Comparison of ENCODE assay signal across 27 mouse cellular contexts in the genomic region with DNA sequence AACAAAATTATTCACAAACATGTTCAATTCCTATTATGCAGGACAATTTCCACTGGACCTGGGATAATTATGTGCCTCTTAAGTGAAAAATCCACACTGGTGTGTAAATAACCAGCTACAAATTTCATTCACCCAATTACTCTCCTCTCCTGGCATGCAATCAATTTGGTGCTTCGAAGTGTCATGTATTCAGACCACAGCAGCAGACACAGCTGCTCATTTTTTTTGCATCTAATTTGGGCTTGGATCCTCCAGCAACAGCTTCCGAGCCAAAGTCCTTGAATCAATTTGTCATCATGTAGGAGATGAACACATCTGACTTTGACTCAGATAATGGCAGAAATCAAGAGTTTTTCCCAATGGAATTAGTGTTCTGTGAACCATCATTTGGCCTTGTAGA.
DNase-seq lines count a peak whose midpoint lies in the region; ATAC-seq and TF ChIP-seq lines count a peak whose summit lies in the region.
"Had no signal": no experiment of that assay in that cellular context is flagged by ENCODE, and none has a peak within 500 bp of the region (broad histone marks: within the 10 kb centered on the region; RNA-seq: fewer than 3 reads in every experiment).

No protein-coding gene starts in this region.

- TF ChIP-seq EP300 in stomach, postnatal 0 days (optimal IDR thresholded peaks at IDR 0.05): no peak

- H3K9ac ChIP-seq in forebrain, postnatal 0 days: no peak overlapping the region
- H3K9ac ChIP-seq in forebrain, embryonic 15.5 days (replicated peaks): no peak overlapping the region
- H3K9ac ChIP-seq in midbrain, embryonic 11.5 days (ENCODE audit: low read length): no peak overlapping the region
- H3K9ac ChIP-seq in stomach, postnatal 0 days (ENCODE audit: low read length): no peak overlapping the region
- H3K9ac ChIP-seq: hindbrain, embryonic 15.5 days; limb, embryonic 13.5 days had no signal

- no peaks in the 10 kb centered on the region for H3K9me3 ChIP-seq in forebrain, postnatal 0 days (ENCODE audit: low read length)
- no peaks in the 10 kb centered on the region for H3K9me3 ChIP-seq in forebrain, embryonic 15.5 days
- no peaks in the 10 kb centered on the region for H3K9me3 ChIP-seq in midbrain, embryonic 11.5 days (ENCODE audit: control insufficient read depth, low read length)
- H3K9me3 ChIP-seq in midbrain, embryonic 10.5 days (replicated peaks): no peaks in the 10 kb centered on the region
- H3K9me3 ChIP-seq in stomach, postnatal 0 days (ENCODE audit: control insufficient read depth, low read length): no peaks in the 10 kb centered on the region
- H3K9me3 ChIP-seq: forebrain, embryonic 10.5 days; hindbrain, embryonic 15.5 days; limb, embryonic 13.5 days had no signal

- no peak overlapping the region for H3K4me3 ChIP-seq in forebrain, postnatal 0 days (ENCODE audit: low read depth, low read length)
- no peak overlapping the region for H3K4me3 ChIP-seq in forebrain, embryonic 15.5 days
- no peak overlapping the region for H3K4me3 ChIP-seq in midbrain, embryonic 11.5 days (ENCODE audit: low read depth, low read length)
- no peak overlapping the region for H3K4me3 ChIP-seq in midbrain, embryonic 10.5 days
- H3K4me3 ChIP-seq in C2C12 (ENCODE audit: insufficient read depth, poor library complexity, severe bottlenecking): no peak overlapping the region
- no peak overlapping the region for H3K4me3 ChIP-seq in stomach, postnatal 0 days (ENCODE audit: low read depth, low read length)
- H3K4me3 ChIP-seq: forebrain, embryonic 10.5 days; hindbrain, embryonic 15.5 days; limb, embryonic 13.5 days had no signal

- H3K27me3 ChIP-seq in forebrain, postnatal 0 days (ENCODE audit: insufficient read depth, low read length): no peaks in the 10 kb centered on the region
- H3K27me3 ChIP-seq in forebrain, embryonic 15.5 days: no peaks in the 10 kb centered on the region
- no peaks in the 10 kb centered on the region for H3K27me3 ChIP-seq in midbrain, embryonic 11.5 days (ENCODE audit: control insufficient read depth, insufficient read depth, low read length)
- H3K27me3 ChIP-seq in midbrain, embryonic 10.5 days (ENCODE audit: low read depth, poor library complexity, severe bottlenecking): no peaks in the 10 kb centered on the region
- H3K27me3 ChIP-seq in C2C12 (ENCODE audit: control insufficient read depth, insufficient read depth, insufficient read length): no peaks in the 10 kb centered on the region
- no peaks in the 10 kb centered on the region for H3K27me3 ChIP-seq in stomach, postnatal 0 days (ENCODE audit: control insufficient read depth, insufficient read depth, low read length)
- H3K27me3 ChIP-seq: CH12.LX; hindbrain, embryonic 15.5 days; limb, embryonic 13.5 days; Patski had no signal

- H3K36me3 ChIP-seq in forebrain, postnatal 0 days (ENCODE audit: insufficient read depth): no peaks in the 10 kb centered on the region
- no peaks in the 10 kb centered on the region for H3K36me3 ChIP-seq in forebrain, embryonic 15.5 days
- no peaks in the 10 kb centered on the region for H3K36me3 ChIP-seq in midbrain, embryonic 11.5 days (ENCODE audit: control insufficient read depth, insufficient read depth, low read length)
- H3K36me3 ChIP-seq in midbrain, embryonic 10.5 days: no peaks in the 10 kb centered on the region
- H3K36me3 ChIP-seq in C2C12 (ENCODE audit: control insufficient read depth, insufficient read depth): no peaks in the 10 kb centered on the region
- H3K36me3 ChIP-seq in stomach, postnatal 0 days (ENCODE audit: control insufficient read depth, insufficient read depth, low read length): no peaks in the 10 kb centered on the region
- H3K36me3 ChIP-seq: forebrain, embryonic 10.5 days; hindbrain, embryonic 15.5 days; limb, embryonic 13.5 days had no signal

- peak; percentile 30 for DNase-seq in forebrain, postnatal 0 days
- peak; percentile 45 for DNase-seq in midbrain, embryonic 11.5 days (ENCODE audit: low spot score, missing footprints)
- no peak for DNase-seq in midbrain, embryonic 10.5 days (ENCODE audit: low spot score)
- peak; percentile 21 for DNase-seq in adipocyte (ENCODE audit: low spot score)
- DNase-seq in stomach, postnatal 0 days (ENCODE audit: low spot score): no peak
- DNase-seq in spleen, postnatal 14 days (ENCODE audit: low spot score in 2 of 2): no peak
- DNase-seq: adrenal gland, postnatal 25 days; B cell, adult 2 months; cerebellum, adult 8-10 months; cerebellum, postnatal 25 days; gastrocnemius, postnatal 14 days; heart, postnatal 36 days; kidney, adult 18-20 months; kidney, postnatal 4 days; thymus, postnatal 4 days had no signal

- 16% methylated on average over 2 of the region's 2 CpGs for WGBS in forebrain, postnatal 0 days
- 22% methylated on average over 2 of the region's 2 CpGs for whole genome bisulfite sequencing in forebrain, embryonic 15.5 days
- WGBS in midbrain, embryonic 11.5 days: 80% methylated on average over 2 of the region's 2 CpGs
- WGBS in midbrain, embryonic 10.5 days: 83% methylated on average over 2 of the region's 2 CpGs
- 50% methylated on average over 2 of the region's 2 CpGs for WGBS in stomach, postnatal 0 days

- H3K79me3 ChIP-seq in C2C12 (ENCODE audit: low read depth): no peaks in the 10 kb centered on the region

- H3K27ac ChIP-seq in forebrain, postnatal 0 days (ENCODE audit: low read depth, low read length): no peak overlapping the region
- H3K27ac ChIP-seq in forebrain, embryonic 15.5 days (replicated peaks): no peak overlapping the region
- H3K27ac ChIP-seq in midbrain, embryonic 11.5 days (ENCODE audit: low read depth, low read length): no peak overlapping the region
- no peak overlapping the region for H3K27ac ChIP-seq in midbrain, embryonic 10.5 days (replicated peaks)
- H3K27ac ChIP-seq in stomach, postnatal 0 days (replicated peaks): no peak overlapping the region
- H3K27ac ChIP-seq: forebrain, embryonic 10.5 days; hindbrain, embryonic 15.5 days; kidney, postnatal 0 days; limb, embryonic 13.5 days; macrophage had no signal

- no peak overlapping the region for H3K4me2 ChIP-seq in forebrain, postnatal 0 days (ENCODE audit: low read depth)
- H3K4me2 ChIP-seq in forebrain, embryonic 15.5 days (replicated peaks): no peak overlapping the region
- no peak overlapping the region for H3K4me2 ChIP-seq in midbrain, embryonic 11.5 days
- no peak overlapping the region for H3K4me2 ChIP-seq in stomach, postnatal 0 days (replicated peaks; ENCODE audit: low read depth)
- H3K4me2 ChIP-seq: heart, embryonic 11.5 days; hindbrain, embryonic 15.5 days; limb, embryonic 13.5 days; liver, embryonic 11.5 days had no signal

- no peak for TF ChIP-seq CTCF in forebrain, postnatal 0 days (IDR thresholded peaks at IDR 0.05; ENCODE audit: low read depth)
- TF ChIP-seq CTCF in C2C12 (IDR thresholded peaks at IDR 0.05; ENCODE audit: control insufficient read depth, insufficient read depth, insufficient read length): no peak
- TF ChIP-seq CTCF in stomach, postnatal 0 days (IDR thresholded peaks at IDR 0.05; ENCODE audit: low read depth): no peak

- H3ac ChIP-seq in C2C12 (ENCODE audit: control insufficient read depth, insufficient read length, low read depth): no peak overlapping the region

- ATAC-seq in forebrain, postnatal 0 days: no peak; the same call in 1 of the 2 replicates
- ATAC-seq in forebrain, embryonic 15.5 days (replicated peaks): no peak
- no peak for ATAC-seq in midbrain, embryonic 11.5 days (ENCODE audit: low FRiP score)
- no peak for ATAC-seq in stomach, postnatal 0 days (ENCODE audit: low FRiP score, low TSS enrichment)
- ATAC-seq: lung, postnatal 0 days had no signal

- H3K79me2 ChIP-seq in C2C12 (ENCODE audit: control insufficient read depth, insufficient read depth): no peaks in the 10 kb centered on the region

- H3K4me1 ChIP-seq in forebrain, postnatal 0 days (ENCODE audit: insufficient read depth): 0 out of 2 replicates have a peak, but pooled peaks cover 3% of the 10 kb centered on the region
- H3K4me1 ChIP-seq in forebrain, embryonic 15.5 days: no peaks in the 10 kb centered on the region
- H3K4me1 ChIP-seq in midbrain, embryonic 11.5 days (ENCODE audit: control insufficient read depth, insufficient read depth, low read length): no peaks in the 10 kb centered on the region
- no peaks in the 10 kb centered on the region for H3K4me1 ChIP-seq in midbrain, embryonic 10.5 days
- no peaks in the 10 kb centered on the region for H3K4me1 ChIP-seq in stomach, postnatal 0 days (replicated peaks; ENCODE audit: control insufficient read depth, insufficient read depth)
- H3K4me1 ChIP-seq: forebrain, embryonic 10.5 days; hindbrain, embryonic 15.5 days; limb, embryonic 13.5 days had no signal

TF ChIP-seq in C2C12, 6 proteins besides CTCF, POLR2A, EP300 and RAD21:
- TF ChIP-seq MYOD1 (IDR thresholded peaks at IDR 0.05; ENCODE audit: control insufficient read depth, insufficient read length, low read depth): peak; percentile 60
- no peak for TF ChIP-seq MAX (IDR thresholded peaks at IDR 0.05)

Comparison
In these comparisons a context has a peak if more than half of its experiments do, and no peak if none do; other contexts are left out.
1. DNase-seq: peak in forebrain, postnatal 0 days (single experiment), midbrain, embryonic 11.5 days (single experiment) and adipocyte (single experiment); none in midbrain, embryonic 10.5 days (single experiment), stomach, postnatal 0 days (single experiment) and spleen, postnatal 14 days (0 of 2).